9 mouse cellular contexts compared by ENCODE assay signal in the genomic region with DNA sequence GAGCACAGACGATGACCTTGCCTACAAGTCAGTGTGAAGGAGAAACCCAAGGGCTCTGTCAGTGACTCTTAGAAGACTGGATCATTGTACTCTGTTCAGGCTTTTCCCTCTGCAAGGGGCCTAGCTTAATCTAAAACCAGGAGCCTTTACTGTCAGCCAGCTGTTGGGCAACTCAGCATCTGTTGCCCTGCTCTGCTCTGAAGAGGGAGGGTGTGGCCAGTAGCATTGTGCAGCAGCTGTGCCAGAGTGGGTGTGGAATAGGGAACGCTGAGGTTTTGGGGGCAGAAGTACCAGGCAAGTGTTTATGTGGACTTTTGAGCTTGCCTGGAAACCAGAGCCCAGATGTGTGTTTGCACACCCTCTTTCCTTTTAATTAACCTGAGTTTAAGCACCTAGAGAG.
DNase-seq lines count a peak whose midpoint lies in the region; ATAC-seq and TF ChIP-seq lines count a peak whose summit lies in the region.
"Had no signal": no experiment of that assay in that cellular context is flagged by ENCODE, and none has a peak within 500 bp of the region (broad histone marks: within the 10 kb centered on the region; RNA-seq: fewer than 3 reads in every experiment).

No protein-coding gene starts in this region.

- H3K4me1 ChIP-seq in kidney, postnatal 0 days (replicated peaks; ENCODE audit: insufficient read depth, low read length) = no peaks in the 10 kb centered on the region

- peak; percentile 63 for ATAC-seq in kidney, postnatal 0 days (replicated peaks; ENCODE audit: low FRiP score, low read depth)

- no peak overlapping the region for H3K4me2 ChIP-seq in kidney, postnatal 0 days (ENCODE audit: low read length)

- TF ChIP-seq CTCF in layer of hippocampus, adult 2 months (conservative IDR thresholded peaks at IDR 0.05) = no peak
- TF ChIP-seq CTCF in kidney, postnatal 0 days (IDR thresholded peaks at IDR 0.05; ENCODE audit: low read depth) = no peak

- no peak overlapping the region for H3K9ac ChIP-seq in kidney, postnatal 0 days (ENCODE audit: low read depth, low read length)

- H3K9me3 ChIP-seq in kidney, postnatal 0 days (replicated peaks; ENCODE audit: low read length) = no peaks in the 10 kb centered on the region

- peak overlapping the region; percentile 49; the same call in 1 of the 2 replicates for H3K27ac ChIP-seq in layer of hippocampus, adult 2 months
- H3K27ac ChIP-seq in kidney, postnatal 0 days = no peak overlapping the region
- peak overlapping the region; percentile 59 for H3K27ac ChIP-seq in macrophage

- peaks cover 17% of the 10 kb centered on the region; the same call in 1 of the 2 replicates for H3K36me3 ChIP-seq in kidney, postnatal 0 days (ENCODE audit: insufficient read depth, low read length)
- H3K36me3 ChIP-seq in macrophage (ENCODE audit: inconsistent target) = peaks cover 22% of the 10 kb centered on the region; the same call in 1 of the 2 replicates

- no peaks in the 10 kb centered on the region for H3K27me3 ChIP-seq in kidney, postnatal 0 days (ENCODE audit: insufficient read depth, low read length)

- no peak overlapping the region for H3K4me3 ChIP-seq in layer of hippocampus, adult 2 months
- H3K4me3 ChIP-seq in kidney, postnatal 0 days (replicated peaks; ENCODE audit: low read depth, low read length) = no peak overlapping the region
- H3K4me3 ChIP-seq in macrophage (ENCODE audit: inconsistent target) = no peak overlapping the region

- no peak for DNase-seq in layer of hippocampus, adult 2 months (ENCODE audit: low spot score in 2 of 2)
- no peak for DNase-seq in layer of hippocampus, adult 8-10 months (ENCODE audit: low spot score in 2 of 2)
- DNase-seq in c-Kit-positive CD71-negative TER-119-negative erythroid progenitor cells, embryonic 14.5 days (ENCODE audit: low read depth) = peak; percentile 5
- no peak for DNase-seq in kidney, postnatal 0 days (ENCODE audit: low spot score)
- no peak for DNase-seq in spleen, postnatal 36 days (ENCODE audit: low spot score in 2 of 2)
- DNase-seq in embryo, embryonic 11 days = no peak
- DNase-seq: heart, postnatal 36 days; layer of hippocampus, postnatal 36 days had no signal

- 75% methylated on average over 2 of the region's 2 CpGs for WGBS in kidney, postnatal 0 days
- WGBS in macrophage (ENCODE audit: missing documents) = 42% methylated on average over 2 of the region's 2 CpGs

- no peaks in the 10 kb centered on the region for H3K79me2 ChIP-seq in macrophage (ENCODE audit: inconsistent target)
